Mouse (Mus musculus) right cerebral cortex, postnatal 36 days (tissue): ENCODE measurements around the gene Tlr2.

ENCODE experiments used
- DNase-seq, 2 experiments: peaks; one replicate each; pipeline ENCODE4 v3.0.0; 2022; ENCODE audit warnings: low spot score in 2 of 2, mixed read lengths in 1 of 2

The Tlr2 gene

GRCm38 (mm10) chr3:83828145-83828611 lies 13.4 kb downstream of the Tlr2 start:
- DNase-seq, result no peak

- DNase-seq, result no peak
These were observed 13.9 kb downstream of the Tlr2 start for GRCm38 (mm10) chr3:83827684-83828083.

GRCm38 (mm10) chr3:83823774-83824173 lies 17.8 kb downstream of the Tlr2 start:
- DNase-seq, result no peak

GRCm38 (mm10) chr3:83816372-83816925 lies 25.1 kb downstream of the Tlr2 start:
- DNase-seq, result no peak

GRCm38 (mm10) chr3:83812863-83813262 lies 28.7 kb downstream of the Tlr2 start:
- no peak for DNase-seq

- DNase-seq, result no peak
These were observed 29.6 kb downstream of the Tlr2 start for GRCm38 (mm10) chr3:83811987-83812386.

- DNase-seq, result no peak
These were observed 33.1 kb downstream of the Tlr2 start for GRCm38 (mm10) chr3:83808483-83808882.

- no peak for DNase-seq
These were observed 39.9 kb downstream of the Tlr2 start for GRCm38 (mm10) chr3:83801649-83802155.

GRCm38 (mm10) chr3:83799486-83799885 lies 42.1 kb downstream of the Tlr2 start:
- no peak for DNase-seq

GRCm38 (mm10) chr3:83797828-83798227 lies 43.7 kb downstream of the Tlr2 start:
- no peak for DNase-seq

GRCm38 (mm10) chr3:83797098-83797497 lies 44.5 kb downstream of the Tlr2 start:
- DNase-seq, result no peak

GRCm38 (mm10) chr3:83791444-83791843 lies 50.1 kb downstream of the Tlr2 start:
- no peak for DNase-seq

- no peak for DNase-seq
These were observed 51.7 kb downstream of the Tlr2 start for GRCm38 (mm10) chr3:83789651-83790451.

- DNase-seq, result no peak
These were observed 53.7 kb downstream of the Tlr2 start for GRCm38 (mm10) chr3:83787776-83788305.

- DNase-seq, result no peak
These were observed 54.5 kb downstream of the Tlr2 start for GRCm38 (mm10) chr3:83787086-83787485.
